Mouse (Mus musculus) small intestine, adult 2 months (tissue): Measurements from ENCODE around the gene Olfr1442.

Experiments used
- CTCF ChIP-seq: fragments of 200-500 bp; IDR thresholded peaks from 2 replicates; pipeline ENCODE4 v1.5.1; 2012; ENCODE audit warnings: low read depth, mild to moderate bottlenecking, control low read depth, inconsistent platforms, low read length, moderate library complexity, mixed read lengths; ENCODE audit not compliant: insufficient replicate concordance, insufficient read length; ENCODE audit errors: extremely low read depth
- POLR2A ChIP-seq: fragments of 200-500 bp; IDR thresholded peaks from 2 replicates; pipeline ENCODE4 v1.6.1; 2012; ENCODE audit warnings: low read depth, mild to moderate bottlenecking, control low read depth, inconsistent platforms, low read length, moderate library complexity

DNA sequence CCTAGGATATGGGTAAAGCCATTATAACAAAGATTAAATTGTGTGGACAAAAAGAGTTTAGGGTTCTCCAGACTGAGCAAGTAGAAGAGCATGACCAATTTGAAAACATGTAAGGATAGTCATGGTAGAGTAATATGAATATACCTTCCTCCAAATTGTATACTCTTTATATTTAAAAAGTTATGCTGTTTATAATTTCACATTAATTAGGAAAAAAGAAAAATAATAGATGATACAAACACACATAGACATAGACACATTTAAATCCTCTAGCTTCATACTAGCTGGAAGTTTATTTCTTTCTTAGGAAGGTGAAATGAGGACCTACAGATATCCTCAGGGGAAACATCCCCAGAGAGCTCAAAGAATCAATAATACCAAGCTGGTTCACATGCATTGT is at the start of gene Olfr1442:
- TF ChIP-seq CTCF (no peak), POLR2A (no peak)
